Mouse (Mus musculus) CH12.LX (cell line): ENCODE measurements around the gene Rexo1.

Experiments used
- CTCF ChIP-seq, 2 experiments: IDR thresholded peaks in 1 of 2; conservative IDR thresholded peaks in 1 of 2; 2 replicates each; pipeline ENCODE4 v1.5.1; 2011 to 2012; ENCODE audit warnings: low read depth in 2 of 2, low read length in 2 of 2, improper control_type of control experiment in 1 of 2, inconsistent platforms in 1 of 2, mild to moderate bottlenecking in 1 of 2, moderate library complexity in 1 of 2
- JUND ChIP-seq: conservative IDR thresholded peaks from 2 replicates; pipeline ENCODE4 v1.6.1; 2011; ENCODE audit warnings: low read depth, low read length, improper control_type of control experiment
- MYC ChIP-seq: IDR thresholded peaks from 2 replicates; pipeline ENCODE4 v1.6.1; 2011; ENCODE audit warnings: low read depth, mild to moderate bottlenecking, improper control_type of control experiment, low read length
- POLR2A ChIP-seq: IDR thresholded peaks from 2 replicates; pipeline ENCODE4 v1.6.1; 2011; ENCODE audit warnings: low read depth, mild to moderate bottlenecking, improper control_type of control experiment, low read length
- TCF12 ChIP-seq: IDR thresholded peaks from 2 replicates; pipeline ENCODE4 v1.6.1; 2014; ENCODE audit warnings: low read depth, mild to moderate bottlenecking, inconsistent platforms, low read length, improper control_type of control experiment
- USF1 ChIP-seq: IDR thresholded peaks from 2 replicates; pipeline ENCODE4 v1.6.1; 2014; ENCODE audit warnings: low read depth, mild to moderate bottlenecking, inconsistent platforms, low read length, improper control_type of control experiment
- ZC3H11A ChIP-seq: IDR thresholded peaks from 2 replicates; pipeline ENCODE4 v1.6.1; 2012; ENCODE audit warnings: low read depth, mild to moderate bottlenecking, inconsistent platforms, low read length, improper control_type of control experiment

- TF ChIP-seq ZC3H11A, result no peak
- no peak for TF ChIP-seq JUND
- no peak for TF ChIP-seq POLR2A
- no peak for TF ChIP-seq TCF12
- TF ChIP-seq CTCF (conservative IDR thresholded peaks at IDR 0.05 in 1 of 2, IDR thresholded peaks at IDR 0.05 in 1 of 2; ENCODE audit: low read depth in 2 of 2, low read length in 2 of 2), result no peak
- no peak for TF ChIP-seq USF1
- no peak for TF ChIP-seq MYC
These were observed 25.3 kb upstream of the Rexo1 start for GRCm38 (mm10) chr10:80586407-80587304.
